Mouse (Mus musculus) G1E (cell line): ENCODE measurements around the gene Vmn2r8. TPM values are rescaled to one million over a fixed set of nuclear protein-coding genes. Genes with fewer than 3 reads are reported as not detected.
"Not testable (repeated sequence)": the region's sequence is repeated elsewhere in the genome, so short reads cannot be mapped to it uniquely, and the experiment has no call there.

ENCODE experiments used
- ATAC-seq: 2 replicates; pipeline ENCODE4 v1.8.0; 2016; ENCODE audit warnings: mild to moderate bottlenecking; ENCODE audit not compliant: insufficient number of reproducible peaks, poor library complexity, low FRiP score, severe bottlenecking; ENCODE audit errors: extremely low read depth
- DNase-seq: peaks from one replicate; pipeline ENCODE4 v3.0.0; 2012; ENCODE audit warnings: low spot score
- H3K27me3 ChIP-seq: 2 replicates; pipeline ENCODE4 v1.6.1; 2012; ENCODE audit warnings: mild to moderate bottlenecking, low read length, inconsistent platforms; ENCODE audit not compliant: insufficient read depth
- H3K36me3 ChIP-seq: replicated peaks from 2 replicates; pipeline ENCODE3; 2012; ENCODE audit warnings: mild to moderate bottlenecking, inconsistent platforms
- H3K4me1 ChIP-seq: 2 replicates; pipeline ENCODE4 v1.6.1; 2012; ENCODE audit warnings: low read depth, low read length, inconsistent platforms, mixed read lengths; ENCODE audit not compliant: insufficient read depth
- H3K4me3 ChIP-seq: 2 replicates; pipeline ENCODE4 v1.5.1; 2012; ENCODE audit warnings: low read depth, mild to moderate bottlenecking, inconsistent platforms, low read length, moderate library complexity, mixed read lengths
- H3K9me3 ChIP-seq: replicated peaks from 2 replicates; pipeline ENCODE4 v1.6.1; 2012; ENCODE audit warnings: inconsistent platforms
- CTCF ChIP-seq: IDR thresholded peaks from 2 replicates; pipeline ENCODE4 v1.5.1; 2012; ENCODE audit warnings: low read depth, low read length, inconsistent platforms, mixed read lengths
- GATA1 ChIP-seq: IDR thresholded peaks from 2 replicates; pipeline ENCODE4 v1.6.1; 2012; ENCODE audit warnings: borderline replicate concordance, low read length, inconsistent platforms, mixed read lengths
- GATA2 ChIP-seq: IDR thresholded peaks from 2 replicates; pipeline ENCODE4 v1.6.1; 2012; ENCODE audit warnings: low read depth, low read length, inconsistent platforms, borderline replicate concordance
- POLR2AphosphoS5 ChIP-seq: IDR thresholded peaks from 2 replicates; pipeline ENCODE4 v1.6.1; 2012; ENCODE audit warnings: low read depth, low read length, inconsistent platforms; ENCODE audit not compliant: insufficient replicate concordance
- TAL1 ChIP-seq: conservative IDR thresholded peaks from 2 replicates; pipeline ENCODE4 v1.6.1; 2012; ENCODE audit warnings: low read depth, low read length, inconsistent platforms, mixed read lengths
- polyA plus RNA-seq: library from polyadenylated mRNA; stranded (reverse); fragments of >175 nt; gene quantifications from 2 replicates; pipeline ENCODE4 v1.2.3, GENCODE M21; 2012
- total RNA-seq, 2 experiments: library from RNA; stranded (forward) in 1 of 2; stranded (reverse) in 1 of 2; fragments of 200-1000 nt in 1 of 2; fragments of >200 nt in 1 of 2; fragmentation: Nextera tagmentation in 1 of 2; gene quantifications; 2 replicates each; pipeline ENCODE4 v1.2.3; 2014 to 2017

Gene Vmn2r8
- total and polyA plus RNA-seq, 3 experiments = 0.05 TPM; not detected in 2

DNA sequence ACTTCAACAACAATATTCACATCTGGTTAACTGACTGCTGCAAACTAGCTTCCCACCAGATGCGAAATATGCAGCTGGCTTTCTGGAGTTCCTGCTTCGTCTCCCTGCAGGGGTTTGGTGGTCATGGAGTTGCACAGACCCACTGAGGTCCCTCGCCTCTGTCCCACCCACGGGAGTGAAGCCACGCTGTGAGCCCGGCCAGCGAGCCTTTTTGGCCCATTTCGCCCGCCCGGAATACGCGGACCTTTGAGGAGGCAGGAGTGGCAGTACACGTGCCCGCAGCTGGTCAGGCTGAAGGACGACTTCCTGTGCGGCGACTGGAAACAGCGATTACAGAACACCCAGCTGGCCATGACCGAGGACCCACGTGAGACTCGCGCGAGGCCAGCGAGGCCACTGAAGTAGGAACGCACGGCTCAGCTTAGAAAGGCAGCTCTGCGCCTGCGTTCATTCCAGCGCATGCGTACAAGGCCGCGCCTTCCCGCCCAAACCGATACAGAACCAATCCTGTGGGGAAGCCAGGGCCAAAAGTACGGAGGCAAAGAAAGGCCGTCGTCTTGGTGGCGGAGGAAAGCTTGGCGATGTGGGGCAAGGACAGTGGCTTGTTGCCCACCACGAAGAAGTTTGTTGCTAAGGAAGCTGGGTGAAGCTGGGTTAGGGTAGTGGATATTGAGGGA is 33.9 kb downstream of the Vmn2r8 start, which contains the start of gene Rnf212:
TSS of gene Rnf212 (minus strand) at position 353 of the 677 bp plus-strand sequence.
- Histone ChIP-seq H3K4me1 (no peaks in the 10 kb centered on the region), H3K9me3 (no peaks in the 10 kb centered on the region), H3K27me3 (peaks cover 4% of the 10 kb centered on the region; the same call in 1 of the 2 replicates), H3K36me3 (no peaks in the 10 kb centered on the region), H3K4me3 (no peak within 1 kb of the TSS)
- TF ChIP-seq GATA2 (no peak), POLR2AphosphoS5 (no peak), GATA1 (no peak), CTCF (no peak), TAL1 (no peak)
- ATAC-seq (no peak), DNase-seq (no peak)

DNA sequence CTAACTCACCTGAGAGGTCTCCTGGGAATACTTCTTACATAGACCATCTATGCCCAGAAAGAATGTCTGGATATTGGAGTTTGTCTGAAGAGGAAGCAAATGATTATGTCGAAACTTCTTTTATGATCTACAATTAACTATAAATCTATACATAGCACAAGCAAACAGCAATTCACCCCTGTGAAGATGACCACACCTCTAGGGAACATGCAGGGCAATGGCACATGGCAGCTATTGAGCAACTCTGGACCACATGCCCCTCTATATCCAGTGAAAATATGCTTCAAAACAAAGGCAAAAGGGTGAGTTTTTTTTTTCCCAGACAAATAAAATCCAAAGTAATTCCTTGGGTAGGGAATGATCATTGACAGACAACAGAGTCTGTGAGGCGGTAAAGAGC is 48.6 kb downstream of the Vmn2r8 start:
- Histone ChIP-seq H3K36me3 (no peaks in the 10 kb centered on the region), H3K4me3 (no peak overlapping the region), H3K9me3 (no peaks in the 10 kb centered on the region), H3K27me3 (no peaks in the 10 kb centered on the region; the same call in 1 of the 2 replicates), H3K4me1 (no peaks in the 10 kb centered on the region)
- TF ChIP-seq POLR2AphosphoS5 (no peak), CTCF (no peak), TAL1 (no peak), GATA2 (no peak), GATA1 (no peak)
- no peak for ATAC-seq
- no peak for DNase-seq

DNA sequence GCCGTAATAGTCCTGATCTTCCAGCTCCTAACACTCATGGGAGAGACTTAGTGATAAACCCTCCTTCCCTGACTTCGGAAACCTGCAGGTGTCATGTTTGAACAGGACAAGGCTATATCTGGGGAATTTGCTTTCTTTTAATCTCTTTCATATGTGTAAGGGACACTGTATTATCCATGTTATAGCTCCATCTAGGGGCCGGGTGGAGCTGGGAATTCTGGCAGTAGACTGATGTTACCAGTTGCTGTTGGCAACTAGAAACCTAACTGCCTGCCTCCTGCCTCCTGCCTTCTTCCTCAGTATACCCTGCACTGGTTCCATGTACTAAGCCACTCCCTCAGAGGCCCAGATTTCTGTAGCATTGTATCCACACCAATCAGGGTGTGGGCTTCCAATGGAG is 50.3 kb downstream of the Vmn2r8 start:
- Histone ChIP-seq H3K27me3 (no peaks in the 10 kb centered on the region; the same call in 1 of the 2 replicates), H3K4me1 (no peaks in the 10 kb centered on the region), H3K9me3 (no peaks in the 10 kb centered on the region), H3K36me3 (no peaks in the 10 kb centered on the region), H3K4me3 (no peak overlapping the region)
- no peak for DNase-seq
- TF ChIP-seq GATA1 (no peak), CTCF (no peak), TAL1 (no peak), GATA2 (no peak), POLR2AphosphoS5 (no peak)
- no peak for ATAC-seq

DNA sequence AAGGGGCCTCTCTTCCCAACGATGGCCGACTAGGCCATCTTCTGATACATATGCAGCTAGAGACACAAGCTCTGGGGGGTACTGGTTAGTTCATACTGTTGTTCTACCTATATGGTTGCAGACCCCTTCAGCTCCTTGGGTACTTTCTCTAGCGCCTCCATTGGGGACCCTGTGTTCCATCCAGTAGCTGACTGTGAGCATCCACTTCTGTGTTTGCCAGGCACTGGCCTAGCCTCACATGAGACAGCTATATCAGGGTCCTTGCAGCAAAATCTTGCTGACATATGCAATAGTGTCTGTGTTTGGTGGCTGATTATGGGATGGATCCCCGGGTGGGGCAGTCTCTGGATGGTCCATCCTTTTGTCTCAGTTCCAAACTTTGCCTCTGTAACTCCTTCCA is 57.4 kb downstream of the Vmn2r8 start:
- ATAC-seq, H3K27me3 ChIP-seq, H3K4me3 ChIP-seq, DNase-seq, H3K4me1 ChIP-seq, H3K36me3 ChIP-seq, H3K9me3 ChIP-seq: not testable (repeated sequence)

DNA sequence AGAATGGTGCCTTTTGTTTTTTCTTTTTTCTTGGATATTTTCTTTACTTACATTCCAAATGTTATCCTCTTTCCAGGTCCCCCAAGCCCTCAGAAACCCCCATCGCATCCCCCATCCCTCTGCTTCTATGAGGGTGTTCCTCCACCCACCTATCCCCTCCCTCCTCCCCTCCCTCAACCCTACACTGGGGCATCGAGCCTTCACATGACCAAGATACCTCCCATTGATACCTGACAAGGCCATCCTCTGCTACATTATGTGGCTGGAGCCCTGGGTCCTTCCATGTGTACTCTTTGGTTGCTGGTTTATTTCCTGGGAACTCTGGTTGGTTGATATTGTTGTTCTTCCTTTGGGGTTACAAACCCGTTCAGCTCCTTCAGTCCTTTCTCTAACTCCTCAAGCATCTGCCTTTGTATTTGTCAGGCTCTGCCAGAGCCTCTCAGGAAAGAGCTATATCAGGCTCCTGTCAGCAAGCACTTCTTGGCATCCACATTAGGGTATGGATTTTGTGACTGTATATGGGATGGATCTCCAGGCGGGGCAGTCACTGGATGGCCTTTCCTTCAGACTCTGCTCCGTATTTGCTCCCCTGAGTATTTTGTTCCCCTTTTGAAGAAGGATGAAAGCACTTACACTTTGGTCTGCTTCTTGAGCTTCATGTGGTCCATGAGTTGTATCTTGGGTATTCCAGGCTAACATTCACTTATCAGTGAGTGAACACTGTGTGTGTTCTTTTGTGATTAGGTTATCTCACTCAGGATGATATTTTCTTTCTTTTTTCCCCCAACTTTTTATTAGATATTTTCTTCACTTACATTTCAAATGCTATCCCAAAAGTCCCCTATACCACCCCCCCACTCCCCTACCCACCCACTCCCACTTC is 58.1 kb downstream of the Vmn2r8 start:
- Histone ChIP-seq H3K9me3 (no peaks in the 10 kb centered on the region), H3K27me3 (no peaks in the 10 kb centered on the region; the same call in 1 of the 2 replicates), H3K4me1 (no peaks in the 10 kb centered on the region), H3K4me3 (no peak overlapping the region), H3K36me3 (no peaks in the 10 kb centered on the region)
- DNase-seq = no peak
- no peak for TF ChIP-seq CTCF
- no peak for TF ChIP-seq GATA2
- TF ChIP-seq GATA1 = no peak
- no peak for TF ChIP-seq POLR2AphosphoS5
- no peak for TF ChIP-seq TAL1
- no peak for ATAC-seq

DNA sequence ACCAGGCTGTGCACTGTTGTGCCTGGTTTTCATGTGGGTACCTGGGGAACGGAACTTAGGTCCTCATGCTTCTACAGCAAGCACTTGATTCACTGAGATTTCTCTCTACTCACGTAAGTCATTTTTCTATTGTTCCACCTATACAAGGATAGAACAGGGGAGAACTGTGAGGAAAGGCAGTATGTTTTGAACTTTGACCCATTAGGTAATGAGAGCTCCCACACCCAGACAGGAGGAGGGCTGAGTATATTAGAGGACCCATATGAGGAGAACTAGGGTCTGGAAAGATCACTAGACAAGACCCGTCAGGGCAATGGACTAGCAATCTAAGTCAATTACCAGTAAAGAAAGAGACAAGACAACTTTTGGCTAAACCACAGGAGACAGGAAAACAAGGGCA is 64.0 kb downstream of the Vmn2r8 start:
- TF ChIP-seq POLR2AphosphoS5 (no peak), CTCF (no peak), TAL1 (no peak), GATA1 (no peak), GATA2 (no peak)
- ATAC-seq = no peak
- Histone ChIP-seq H3K9me3 (no peaks in the 10 kb centered on the region), H3K27me3 (peaks cover 3% of the 10 kb centered on the region; the same call in 1 of the 2 replicates), H3K4me1 (no peaks in the 10 kb centered on the region), H3K4me3 (no peak overlapping the region), H3K36me3 (no peaks in the 10 kb centered on the region)
- no peak for DNase-seq

DNA sequence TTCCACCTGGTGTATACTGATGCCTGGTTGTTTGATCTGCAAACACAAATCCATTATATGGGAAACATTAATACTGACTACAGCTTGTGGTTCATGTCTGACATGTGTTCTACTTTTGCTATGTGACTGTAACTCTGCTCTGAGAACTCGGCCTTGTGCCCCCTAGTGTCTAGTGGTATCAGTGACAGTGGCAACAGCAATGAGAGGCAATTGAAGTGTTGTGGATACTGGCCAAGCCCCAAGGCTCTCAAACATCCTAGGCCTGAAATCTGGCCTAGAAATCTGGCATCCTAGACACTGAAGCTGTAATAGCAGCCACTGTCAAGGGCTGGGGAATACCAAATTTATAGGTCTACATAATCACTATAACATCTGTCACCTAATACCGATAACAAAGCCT is 64.8 kb downstream of the Vmn2r8 start:
- ATAC-seq (peak; percentile 78; the same call in 1 of the 2 replicates), DNase-seq (peak; percentile 13)
- H3K4me3 ChIP-seq = no peak overlapping the region
- peaks cover 3% of the 10 kb centered on the region; the same call in 1 of the 2 replicates for H3K27me3 ChIP-seq
- H3K36me3 ChIP-seq = no peaks in the 10 kb centered on the region
- TF ChIP-seq GATA2 (no peak), POLR2AphosphoS5 (no peak), TAL1 (no peak), GATA1 (no peak), CTCF (peak; percentile 83)
- no peaks in the 10 kb centered on the region for H3K4me1 ChIP-seq
- no peaks in the 10 kb centered on the region for H3K9me3 ChIP-seq
